Mouse (Mus musculus): ENCODE measurements around the gene Bloc1s4.

DNA sequence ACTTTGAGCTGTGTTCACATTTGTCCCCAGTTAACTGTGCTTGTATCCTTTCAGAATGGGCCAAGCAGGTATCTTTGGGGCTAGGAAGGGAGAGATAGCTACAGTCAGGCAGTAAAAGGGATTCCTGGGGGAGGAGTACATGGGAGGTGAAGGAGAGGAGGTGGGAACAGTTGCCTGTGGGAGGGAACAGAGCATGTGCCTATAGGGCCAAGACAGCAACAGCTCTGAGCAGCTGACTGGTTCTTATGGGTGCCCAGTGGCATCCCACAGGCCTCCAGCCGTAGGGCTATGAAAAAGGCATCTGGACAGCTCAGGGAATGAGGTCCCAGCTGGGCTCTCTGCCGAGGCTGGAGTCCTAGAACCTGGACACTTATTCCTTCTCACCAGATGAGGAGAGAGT is 31.6 kb downstream of the Bloc1s4 start:
- no peak for TF ChIP-seq POLR2A (IDR thresholded peaks at IDR 0.05; ENCODE audit: low read depth, low read length)
- TF ChIP-seq CTCF (conservative IDR thresholded peaks at IDR 0.05 in 1 of 2, IDR thresholded peaks at IDR 0.05 in 1 of 2; ENCODE audit: low read depth in 2 of 2, low read length in 2 of 2): no peak
- no peak for TF ChIP-seq ELF1 (IDR thresholded peaks at IDR 0.05; ENCODE audit: low read depth, low read length)
- TF ChIP-seq BHLHE40 (IDR thresholded peaks at IDR 0.05; ENCODE audit: low read depth, low read length): no peak
